Mouse (Mus musculus) retina, embryonic 14.5 days (tissue): Measurements from ENCODE around the gene Fbf1.

Experiments used
- DNase-seq: peaks from one replicate; pipeline ENCODE4 v3.0.0-alpha.2; 2015; ENCODE audit warnings: low spot score

The Fbf1 gene

DNA sequence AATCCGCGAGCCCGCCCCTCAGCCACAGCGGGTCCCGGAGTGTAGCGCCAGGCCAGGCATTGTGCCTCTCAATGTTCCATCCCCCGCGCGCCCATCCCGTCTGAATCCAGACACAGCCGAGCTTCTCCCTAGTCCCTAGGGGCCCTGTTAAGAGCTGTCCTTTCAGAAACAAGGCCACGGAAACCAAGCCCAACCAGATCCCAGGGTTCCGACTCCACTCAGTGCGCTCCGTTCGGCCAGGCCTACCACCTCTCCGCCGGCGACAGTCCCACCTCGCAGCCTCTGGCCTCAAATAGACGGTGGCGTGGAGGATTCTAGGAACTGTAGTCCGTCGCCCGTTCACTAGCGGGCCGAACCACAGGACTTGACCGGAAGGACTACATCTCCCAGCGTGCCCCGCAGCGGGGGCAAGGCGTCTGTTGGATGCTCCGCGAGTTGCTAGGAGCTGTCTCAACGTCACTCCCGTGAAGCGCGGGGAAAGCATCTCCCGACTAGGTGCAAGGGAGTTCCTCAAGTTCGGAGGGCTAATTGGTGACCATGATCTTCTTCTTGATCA is at the start of gene Fbf1:
Fbf1 (minus strand) TSS at position 283 of the 556 bp plus-strand sequence.
- DNase-seq, result peak; percentile 97

- DNase-seq, result no peak
Measured at GRCm38 (mm10) chr11:116216549-116216948, 48.6 kb upstream of the Fbf1 start.

GRCm38 (mm10) chr11:116215991-116216390 is 48.0 kb upstream of the Fbf1 start:
- DNase-seq, result no peak

DNA sequence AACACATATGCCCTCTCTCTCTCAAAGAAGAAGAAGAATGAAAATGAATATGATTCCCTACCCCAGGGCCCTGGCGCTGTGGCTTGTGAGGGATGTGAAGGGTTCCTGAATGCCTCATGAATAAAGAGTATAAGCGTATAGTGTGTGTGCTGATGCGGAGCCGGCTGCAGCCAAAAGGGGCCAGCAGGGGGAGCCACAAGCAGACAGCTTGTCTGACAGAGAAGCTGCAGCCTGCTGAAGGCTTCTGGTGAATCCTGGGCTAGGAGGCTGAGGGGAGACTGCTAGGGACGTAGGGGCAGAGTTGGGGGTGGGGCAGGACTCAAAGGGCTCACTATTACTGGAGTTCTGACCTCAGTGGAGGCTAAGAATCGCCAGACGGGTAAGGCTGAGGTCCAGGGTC is 47.2 kb upstream of the Fbf1 start:
- DNase-seq, result peak; percentile 34

GRCm38 (mm10) chr11:116213877-116214510 is 46.0 kb upstream of the Fbf1 start:
- DNase-seq, result no peak

DNA sequence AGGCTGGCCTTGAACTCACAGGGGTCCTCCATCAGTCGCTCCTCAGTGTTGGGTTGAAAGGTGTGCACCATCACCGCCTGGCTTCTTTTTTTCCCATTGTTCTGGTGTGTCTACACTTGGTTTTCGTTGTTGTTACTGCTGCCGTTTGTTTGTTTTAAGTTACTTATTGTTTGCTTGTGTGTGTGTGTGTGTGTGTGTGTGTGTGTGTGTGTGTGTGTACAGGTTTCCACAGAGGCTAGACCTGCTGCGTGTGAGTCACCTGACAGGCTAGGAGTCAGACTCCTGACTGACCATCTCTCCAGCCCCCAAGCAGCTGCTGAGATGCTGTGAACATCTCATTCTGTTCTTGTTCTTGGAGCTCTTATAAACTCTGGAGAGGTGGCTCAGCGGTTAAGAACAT is 44.9 kb upstream of the Fbf1 start:
- no peak for DNase-seq

GRCm38 (mm10) chr11:116210696-116211095 is 42.7 kb upstream of the Fbf1 start:
- DNase-seq, result no peak

DNA sequence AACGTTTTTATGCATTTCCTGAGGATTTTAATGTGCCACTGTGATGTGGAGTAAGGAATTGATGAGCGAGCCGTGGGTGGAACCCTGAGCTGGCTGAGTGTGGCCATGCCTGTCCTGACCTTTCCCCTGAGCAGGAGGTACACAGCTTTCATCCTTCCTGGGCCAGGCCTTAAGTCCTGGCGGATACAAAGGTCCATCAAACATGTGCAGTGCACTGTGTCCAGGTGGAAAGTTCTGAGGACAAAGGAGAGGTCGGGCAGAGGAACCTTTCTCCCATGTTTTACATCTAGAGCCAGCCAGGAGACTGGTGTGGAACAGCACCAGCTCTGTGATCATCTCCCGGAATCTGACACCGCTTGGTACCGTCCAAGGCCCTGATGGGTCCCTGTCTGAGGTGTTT is 41.3 kb upstream of the Fbf1 start:
- DNase-seq, result no peak

DNA sequence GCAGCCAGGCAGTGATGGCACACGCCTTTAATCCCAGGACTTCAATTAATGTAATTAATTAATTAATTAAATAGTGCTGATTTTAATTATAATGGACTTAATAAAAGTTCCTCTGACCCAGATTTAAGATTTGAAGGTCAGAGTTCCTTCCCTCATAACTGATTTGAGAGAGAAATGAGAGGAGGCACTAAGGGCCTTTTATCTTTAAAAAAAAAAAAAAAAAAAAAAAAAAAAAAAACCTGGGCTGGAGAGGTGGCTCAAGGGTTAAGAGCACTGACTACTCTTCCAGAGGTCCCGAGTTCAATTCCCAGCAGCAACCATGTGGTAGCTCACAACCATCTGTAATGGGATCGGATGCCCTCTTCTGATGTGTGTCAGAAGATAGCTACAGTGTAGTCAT is 40.7 kb upstream of the Fbf1 start:
- DNase-seq, result no peak

DNA sequence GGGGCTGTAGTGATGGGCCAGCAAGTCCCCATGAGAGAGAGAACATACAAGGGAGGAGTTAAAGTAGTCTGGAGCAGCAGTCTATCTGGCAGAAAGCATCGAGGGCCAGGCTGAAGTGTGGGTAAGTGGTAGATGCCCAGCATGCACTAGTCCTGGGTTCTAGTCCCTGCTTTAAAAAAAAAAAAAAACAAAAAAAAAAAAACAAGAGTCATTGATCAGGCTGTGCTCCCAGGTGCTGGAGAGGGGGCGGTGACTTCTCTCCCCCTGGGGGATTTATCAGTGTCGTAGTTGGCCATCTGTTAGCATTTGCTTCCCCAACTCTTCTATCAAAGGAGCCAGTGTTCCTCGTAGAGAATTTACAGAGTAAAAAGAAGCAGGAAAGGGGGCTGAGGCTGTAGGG is 38.7 kb upstream of the Fbf1 start:
- DNase-seq, result no peak

GRCm38 (mm10) chr11:116203150-116203549 is 35.2 kb upstream of the Fbf1 start:
- no peak for DNase-seq

GRCm38 (mm10) chr11:116201151-116201550 is 33.2 kb upstream of the Fbf1 start:
- DNase-seq, result no peak

DNA sequence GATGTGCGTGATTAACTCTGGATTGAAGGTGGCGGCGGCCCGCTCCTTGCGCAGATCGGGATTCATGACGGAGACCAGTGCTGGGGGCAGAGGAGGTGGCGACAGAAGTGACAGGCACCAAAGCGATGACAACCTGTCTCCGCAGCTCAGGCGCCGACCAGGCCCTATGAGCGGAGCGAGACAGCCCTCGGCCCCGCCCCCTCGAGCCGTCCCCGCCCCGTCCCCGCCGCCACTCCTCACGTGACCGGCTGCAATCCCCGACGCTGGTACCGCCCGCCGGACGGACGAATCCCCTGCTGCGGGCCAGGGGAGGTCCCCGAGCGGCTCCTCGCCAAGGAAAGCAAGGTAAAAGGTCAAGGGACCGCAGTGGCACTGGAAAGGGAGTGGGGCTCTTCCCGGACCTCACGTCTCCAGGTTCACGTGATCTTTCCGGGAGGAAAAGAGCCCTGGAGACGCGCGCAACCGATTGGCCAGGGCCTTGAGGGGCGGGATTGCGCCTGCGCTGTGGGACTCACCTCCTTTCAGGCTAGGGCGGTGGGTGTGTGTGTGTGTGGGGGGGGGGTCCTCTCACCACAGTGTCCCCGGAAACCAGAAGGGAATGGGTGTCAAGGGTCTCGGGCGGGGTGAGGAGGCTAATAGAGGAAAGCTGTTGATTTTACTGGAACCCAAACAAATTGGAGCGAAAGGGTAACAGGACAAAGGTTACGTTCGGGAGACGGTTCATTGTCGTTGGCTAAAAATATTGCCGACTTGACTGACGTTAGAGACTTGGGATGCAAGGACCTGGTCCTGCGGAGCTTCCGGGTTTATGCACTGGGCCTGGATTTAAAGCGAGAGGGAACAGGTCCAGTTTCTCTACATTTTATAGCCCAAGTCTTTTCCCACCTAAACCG is 30.9 kb upstream of the Fbf1 start, which contains the start of the genes Ten1 and Acox1:
Ten1 (plus strand) TSS at position 217 of the 893 bp plus-strand sequence.
Acox1 (minus strand) TSS at position 407 of the 893 bp plus-strand sequence.
- peak; percentile 98 for DNase-seq

- no peak for DNase-seq
Measured at GRCm38 (mm10) chr11:116198132-116198531, 30.2 kb upstream of the Fbf1 start.

- DNase-seq, result no peak
Measured at GRCm38 (mm10) chr11:116197584-116197906, 29.6 kb upstream of the Fbf1 start.

DNA sequence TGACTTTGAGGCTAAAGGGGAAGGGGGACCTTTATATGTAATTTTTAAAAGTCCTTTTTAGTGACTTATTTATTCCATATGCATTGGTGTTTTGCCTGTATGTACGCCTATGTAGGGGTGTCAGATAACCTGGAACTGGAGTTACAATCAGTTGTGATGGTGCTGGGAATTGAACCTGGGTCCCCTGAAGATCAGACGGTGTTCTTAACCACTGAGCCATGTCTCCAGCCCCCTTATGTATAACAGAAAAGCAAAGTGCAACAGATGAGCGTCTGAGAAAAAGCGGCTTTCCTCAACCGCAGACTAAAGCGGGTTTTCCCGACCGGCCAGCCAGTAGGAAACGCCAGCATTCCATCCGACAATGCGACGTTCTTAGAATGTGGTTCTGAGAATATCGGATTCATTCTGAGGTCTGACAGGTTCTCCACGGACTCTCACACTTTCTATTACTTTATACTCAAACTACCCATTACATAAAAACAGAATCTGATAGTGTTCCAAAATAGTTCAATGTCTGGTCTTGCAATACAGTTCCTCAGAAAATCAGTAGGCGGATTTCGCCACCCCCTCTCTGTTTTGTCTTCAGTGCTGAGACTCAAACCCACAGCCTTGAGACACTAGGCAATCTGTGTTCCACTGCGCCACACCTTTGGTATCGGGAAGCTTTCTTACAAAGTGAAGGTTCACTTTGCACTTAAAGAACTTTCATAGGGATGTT is 29.1 kb upstream of the Fbf1 start:
- DNase-seq, result no peak

GRCm38 (mm10) chr11:116196336-116196735 is 28.4 kb upstream of the Fbf1 start:
- no peak for DNase-seq

GRCm38 (mm10) chr11:116195252-116195651 is 27.3 kb upstream of the Fbf1 start:
- no peak for DNase-seq

DNA sequence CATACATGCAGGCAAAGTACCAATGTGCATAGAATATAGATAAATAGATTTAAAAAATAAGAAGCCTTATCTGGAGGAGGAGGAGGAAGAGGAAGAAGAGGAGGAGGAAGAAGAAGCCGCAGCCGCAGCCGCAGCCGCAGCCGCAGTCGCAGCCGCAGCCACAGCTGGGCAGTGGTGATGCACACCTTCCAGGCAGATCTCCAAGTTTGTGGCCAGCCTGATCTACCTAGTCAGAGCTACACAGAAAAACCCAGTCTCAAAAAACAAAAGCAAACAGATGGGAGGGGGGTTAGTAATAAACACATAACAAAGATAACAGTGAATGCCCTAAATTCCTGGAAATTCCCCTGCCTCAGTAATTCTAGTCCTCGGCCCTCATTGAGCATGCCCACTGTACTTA is 26.7 kb upstream of the Fbf1 start:
- no peak for DNase-seq

GRCm38 (mm10) chr11:116187226-116187930 is 19.4 kb upstream of the Fbf1 start:
- DNase-seq, result no peak

DNA sequence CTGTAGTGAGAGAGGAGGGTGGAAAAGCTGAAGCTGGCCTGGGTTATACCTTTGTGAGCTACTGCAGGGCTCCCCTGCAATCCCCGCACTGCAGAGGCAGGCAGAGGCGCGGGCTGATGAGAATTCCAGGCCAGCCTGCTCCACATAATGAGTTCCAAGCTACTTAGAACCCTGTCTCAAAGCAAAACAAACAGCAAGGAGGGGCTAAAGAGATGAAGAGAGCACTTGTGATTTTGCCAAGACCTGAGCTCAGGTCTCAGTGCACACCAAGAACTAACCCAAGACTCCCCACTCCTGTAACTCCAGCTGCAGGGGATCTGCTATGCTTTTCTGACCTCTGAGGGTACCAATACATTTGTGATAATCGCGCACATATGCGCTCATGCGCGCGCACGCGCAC is 18.4 kb upstream of the Fbf1 start:
- no peak for DNase-seq

DNA sequence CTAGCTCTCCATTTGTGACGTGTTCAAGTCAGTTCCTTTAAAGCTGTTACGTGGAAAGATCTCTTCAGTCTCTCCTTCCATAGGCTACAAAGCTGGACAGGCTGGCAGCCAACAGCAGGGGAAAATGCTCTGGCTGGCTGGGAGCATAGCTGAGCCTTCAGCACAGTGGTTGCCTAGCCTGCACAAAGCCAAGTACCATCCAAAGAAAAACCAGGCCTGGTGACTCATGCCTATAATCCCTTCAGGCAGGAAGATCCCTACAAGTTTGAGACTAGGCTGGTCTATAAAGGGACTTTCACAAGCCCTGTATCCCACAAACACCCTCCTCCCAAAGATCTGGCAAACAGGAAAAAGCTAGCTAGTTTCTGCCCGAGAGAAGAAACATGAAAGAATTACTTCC is 17.9 kb upstream of the Fbf1 start:
- DNase-seq, result no peak
